Mouse (Mus musculus): ENCODE measurements at regions not wholly inside any gene's neighbourhood (a gene's known extent, or its start where the extent isn't known, plus 50 kb on each side); places are given as distances from the start of the nearest gene placed in this dataset.
A peak's percentile ranks its signal among the peaks of the same experiment; 100 is the strongest.

- no peak for DNase-seq
Measured at GRCm38 (mm10) chr8:4934551-4934950, 155.2 kb upstream of the Shcbp1 start.

- no peak for DNase-seq
Measured at GRCm38 (mm10) chr8:4934035-4934434, 154.7 kb upstream of the Shcbp1 start.

- no peak for DNase-seq
Measured at GRCm38 (mm10) chr8:4916447-4916846, 137.1 kb upstream of the Shcbp1 start.

GRCm38 (mm10) chr8:4895046-4895445 is 115.7 kb upstream of the Shcbp1 start:
- peak; percentile 18 for DNase-seq

- peak; percentile 22 for DNase-seq
Measured at GRCm38 (mm10) chr8:4868761-4869160, 89.4 kb upstream of the Shcbp1 start.

GRCm38 (mm10) chr8:4839087-4839486 is 59.7 kb upstream of the Shcbp1 start:
- peak; percentile 49 for DNase-seq

GRCm38 (mm10) chr8:4838527-4838926 is 59.2 kb upstream of the Shcbp1 start:
- DNase-seq: no peak

- DNase-seq: no peak
Measured at GRCm38 (mm10) chr8:4837719-4838118, 58.4 kb upstream of the Shcbp1 start.

- peak; percentile 9 for DNase-seq
Measured at GRCm38 (mm10) chr8:4836651-4837050, 57.3 kb upstream of the Shcbp1 start.
